Mouse (Mus musculus) small intestine, adult 2 months (tissue): ENCODE measurements around the gene Cyp8b1.

Experiments
- CTCF ChIP-seq: fragments of 200-500 bp; IDR thresholded peaks from 2 replicates; pipeline ENCODE4 v1.5.1; 2012; ENCODE audit warnings: low read depth, mild to moderate bottlenecking, control low read depth, inconsistent platforms, low read length, moderate library complexity, mixed read lengths; ENCODE audit not compliant: insufficient replicate concordance, insufficient read length; ENCODE audit errors: extremely low read depth
- POLR2A ChIP-seq: fragments of 200-500 bp; IDR thresholded peaks from 2 replicates; pipeline ENCODE4 v1.6.1; 2012; ENCODE audit warnings: low read depth, mild to moderate bottlenecking, control low read depth, inconsistent platforms, low read length, moderate library complexity

- no peak for TF ChIP-seq CTCF
- no peak for TF ChIP-seq POLR2A
These were observed 23.9 kb downstream of the Cyp8b1 start for GRCm38 (mm10) chr9:121892057-121892687.
